Mouse (Mus musculus) lung, embryonic 15.5 days (tissue): ENCODE measurements at regions not wholly inside any gene's neighbourhood (a gene's known extent, or its start where the extent isn't known, plus 50 kb on each side); places are given as distances from the start of the nearest gene placed in this dataset.
A peak's percentile ranks its signal among the peaks of the same experiment; 100 is the strongest.
"Not testable (repeated sequence)": the region's sequence is repeated elsewhere in the genome, so short reads cannot be mapped to it uniquely, and the experiment has no call there.

ENCODE experiments used
- ATAC-seq: fragments of 200-750 bp; cut with Nextera tagmentation; 2 replicates; pipeline ENCODE4 v1.8.0; 2017; ENCODE audit warnings: moderate number of reproducible peaks, borderline replicate concordance; ENCODE audit not compliant: low FRiP score, low TSS enrichment; ENCODE audit errors: extremely low read depth
- H3K27ac ChIP-seq: fragments of 300-500 bp; sonication (generic); 2 replicates; pipeline ENCODE4 v1.5.1; 2015; ENCODE audit warnings: moderate library complexity, mild to moderate bottlenecking, inconsistent platforms
- H3K27me3 ChIP-seq: fragments of 300-500 bp; sonication (generic); 2 replicates; pipeline ENCODE4 v1.6.1; 2015; ENCODE audit warnings: inconsistent platforms
- H3K36me3 ChIP-seq: fragments of 300-500 bp; sonication (generic); 2 replicates; pipeline ENCODE4 v1.6.1; 2015; ENCODE audit warnings: inconsistent platforms
- H3K4me1 ChIP-seq: fragments of 300-500 bp; sonication (generic); 2 replicates; pipeline ENCODE4 v1.6.1; 2015; ENCODE audit warnings: inconsistent platforms
- H3K4me2 ChIP-seq: fragments of 300-500 bp; sonication (generic); 2 replicates; pipeline ENCODE4 v1.6.1; 2015; ENCODE audit warnings: inconsistent platforms, mild to moderate bottlenecking, moderate library complexity
- H3K4me3 ChIP-seq: fragments of 300-500 bp; sonication (generic); 2 replicates; pipeline ENCODE4 v1.5.1; 2015; ENCODE audit warnings: mild to moderate bottlenecking, inconsistent platforms
- H3K9ac ChIP-seq: fragments of 300-500 bp; sonication (generic); 2 replicates; pipeline ENCODE4 v1.6.1; 2015; ENCODE audit warnings: inconsistent platforms
- H3K9me3 ChIP-seq: fragments of 300-500 bp; sonication (generic); 2 replicates; pipeline ENCODE4 v1.6.1; 2016; ENCODE audit warnings: inconsistent platforms
- WGBS: fragments of 180-500 bp; shearing (Covaris S2); methylation state at CpG from one replicate; pipeline ENCODE4 v1.1.7; 2015; 5-methylcytosine and 5-hydroxymethylcytosine counted together

DNA sequence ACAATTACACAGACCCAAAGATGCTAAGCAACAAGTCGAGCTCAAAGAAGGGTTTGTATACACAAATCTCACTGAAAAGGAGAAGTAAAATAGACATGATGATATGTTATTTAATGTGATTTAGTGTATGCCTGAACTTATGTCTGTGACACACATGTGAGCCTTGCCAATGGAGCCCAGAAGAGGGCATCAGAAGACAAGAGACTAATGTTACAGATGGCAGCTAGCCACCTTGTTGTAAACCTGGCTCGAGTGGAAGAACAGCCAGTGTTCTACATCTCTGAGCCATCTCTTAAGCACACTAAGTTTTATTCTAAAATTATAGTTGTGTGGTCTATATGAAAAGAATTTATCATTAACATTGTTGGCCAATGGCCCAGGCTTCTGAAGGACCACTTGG is 943.7 kb upstream of the Prmt6 start:
- no peak overlapping the region for H3K27ac ChIP-seq
- H3K4me2 ChIP-seq = no peak overlapping the region
- no peaks in the 10 kb centered on the region for H3K27me3 ChIP-seq
- 52% methylated on average over 2 of the region's 2 CpGs for WGBS
- H3K9ac ChIP-seq = no peak overlapping the region
- H3K9me3 ChIP-seq = no peaks in the 10 kb centered on the region
- H3K36me3 ChIP-seq = no peaks in the 10 kb centered on the region
- no peaks in the 10 kb centered on the region for H3K4me1 ChIP-seq
- no peak overlapping the region for H3K4me3 ChIP-seq
- ATAC-seq = no peak

DNA sequence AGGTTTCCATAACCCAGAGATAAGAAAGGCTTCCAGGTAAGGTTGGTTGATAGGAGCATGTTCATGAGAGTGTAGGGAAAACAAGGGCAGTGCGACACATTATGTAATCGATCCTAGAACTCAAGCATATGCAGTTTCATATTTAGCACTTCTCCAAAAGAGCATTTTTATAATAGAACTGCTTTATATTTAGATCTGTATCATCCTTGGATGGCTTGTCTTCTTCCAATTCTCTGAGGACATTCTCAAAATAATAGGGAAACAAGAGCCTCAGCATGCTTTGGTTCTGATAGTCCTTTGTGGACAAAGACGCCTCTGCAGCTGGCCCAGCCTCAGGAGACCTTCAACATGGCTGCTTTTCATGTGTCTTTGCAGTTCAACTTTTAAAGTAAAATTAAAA is 915.9 kb upstream of the Prmt6 start:
- Histone ChIP-seq H3K36me3 (no peaks in the 10 kb centered on the region), H3K4me3 (no peak overlapping the region), H3K27ac (no peak overlapping the region), H3K4me1 (no peaks in the 10 kb centered on the region), H3K9me3 (no peaks in the 10 kb centered on the region), H3K27me3 (no peaks in the 10 kb centered on the region), H3K9ac (no peak overlapping the region), H3K4me2 (no peak overlapping the region)
- no peak for ATAC-seq
- WGBS = 88% methylated on average over 3 of the region's 3 CpGs

DNA sequence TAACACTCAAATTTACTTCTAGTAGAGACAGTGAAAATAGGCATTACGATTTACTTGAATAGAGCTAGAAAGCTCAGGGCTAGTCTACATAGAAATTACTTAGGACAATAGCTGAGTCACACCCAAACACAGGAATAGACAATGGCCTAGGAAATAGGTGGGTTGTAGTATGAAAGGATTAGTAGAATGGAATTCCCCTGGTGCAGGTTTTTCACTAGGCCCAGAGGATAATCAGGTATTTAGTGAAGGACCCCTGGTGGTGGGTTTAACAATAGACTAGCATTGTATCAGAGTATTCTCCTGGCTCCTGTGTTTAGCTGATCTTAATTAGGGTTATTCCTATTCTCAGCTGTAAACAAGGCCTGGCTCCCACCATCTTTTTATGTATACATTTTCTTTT is 890.4 kb upstream of the Prmt6 start:
- H3K4me1 ChIP-seq, H3K4me3 ChIP-seq, H3K9me3 ChIP-seq, H3K36me3 ChIP-seq, H3K27ac ChIP-seq, H3K9ac ChIP-seq, ATAC-seq, H3K4me2 ChIP-seq, H3K27me3 ChIP-seq: not testable (repeated sequence)
- 91% methylated on average over 1 of the region's 1 CpGs for WGBS

DNA sequence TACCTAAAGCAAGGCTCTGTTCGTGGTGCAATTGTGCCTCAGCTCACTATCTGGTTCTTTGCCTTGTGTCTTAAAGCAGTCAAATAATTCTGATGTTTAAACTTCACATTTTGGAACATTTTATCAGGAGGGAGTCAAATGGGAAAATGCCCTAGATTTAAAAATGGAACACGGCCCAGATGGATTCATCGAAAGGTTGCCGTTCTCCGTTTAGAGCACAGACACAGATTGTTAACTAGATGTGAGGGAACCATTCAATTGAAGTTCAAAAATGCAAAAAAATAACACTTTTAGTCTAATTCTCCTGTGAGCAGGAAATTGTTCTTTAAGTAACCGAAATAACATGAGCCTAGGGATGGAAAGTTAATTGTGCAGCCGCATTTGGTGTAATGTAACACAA is 858.2 kb upstream of the Prmt6 start:
- no peaks in the 10 kb centered on the region for H3K4me1 ChIP-seq
- H3K9me3 ChIP-seq = no peaks in the 10 kb centered on the region
- ATAC-seq = no peak
- H3K4me3 ChIP-seq = no peak overlapping the region
- no peaks in the 10 kb centered on the region for H3K36me3 ChIP-seq
- no peak overlapping the region for H3K4me2 ChIP-seq
- WGBS = 88% methylated on average over 7 of the region's 7 CpGs
- H3K9ac ChIP-seq = no peak overlapping the region
- H3K27me3 ChIP-seq = no peaks in the 10 kb centered on the region
- no peak overlapping the region for H3K27ac ChIP-seq

DNA sequence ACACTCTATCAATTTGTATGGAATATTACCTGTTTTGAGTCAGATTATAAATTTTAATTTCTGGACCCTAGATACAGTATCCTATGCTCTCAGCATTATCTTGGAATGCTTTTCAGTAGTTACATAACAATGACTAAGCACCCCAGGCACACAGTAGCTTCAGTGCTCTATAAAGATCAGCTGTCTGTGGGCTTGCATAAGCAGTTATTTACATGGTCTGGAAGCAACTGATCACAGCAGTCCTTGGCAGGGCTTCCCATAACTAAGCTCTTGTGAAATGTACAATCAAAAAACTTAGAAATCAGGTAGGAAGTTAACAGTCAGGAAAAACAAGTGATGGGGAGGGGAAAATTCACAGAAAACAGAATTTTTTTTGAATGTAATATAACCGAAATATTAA is 851.8 kb upstream of the Prmt6 start:
- no peak overlapping the region for H3K4me2 ChIP-seq
- H3K36me3 ChIP-seq = no peaks in the 10 kb centered on the region
- no peak overlapping the region for H3K27ac ChIP-seq
- H3K4me3 ChIP-seq = no peak overlapping the region
- WGBS = 67% methylated on average over 1 of the region's 1 CpGs
- no peak for ATAC-seq
- no peaks in the 10 kb centered on the region for H3K9me3 ChIP-seq
- H3K9ac ChIP-seq = no peak overlapping the region
- H3K4me1 ChIP-seq = no peaks in the 10 kb centered on the region
- H3K27me3 ChIP-seq = no peaks in the 10 kb centered on the region

DNA sequence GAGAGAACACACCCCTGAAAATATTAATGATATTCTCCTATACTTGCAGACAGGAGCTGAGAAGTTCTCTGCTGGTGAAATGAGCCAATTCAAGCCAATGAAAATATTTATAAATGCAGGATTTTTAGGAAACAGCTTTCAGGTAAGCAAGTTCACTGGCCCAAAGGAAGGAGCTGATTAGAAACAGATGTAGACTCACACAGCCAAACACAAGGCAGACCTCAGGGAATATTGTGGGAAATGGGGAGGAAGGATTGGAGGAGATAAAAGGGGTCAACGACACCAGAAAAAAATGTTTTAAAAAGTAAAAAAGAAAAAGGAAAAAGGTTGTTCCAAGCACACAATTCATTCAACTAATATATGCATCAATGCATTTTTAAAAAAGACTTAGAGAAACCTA is 823.5 kb upstream of the Prmt6 start:
- Histone ChIP-seq H3K27me3 (no peaks in the 10 kb centered on the region), H3K36me3 (no peaks in the 10 kb centered on the region), H3K4me2 (no peak overlapping the region), H3K9ac (no peak overlapping the region), H3K9me3 (no peaks in the 10 kb centered on the region), H3K4me1 (no peaks in the 10 kb centered on the region), H3K27ac (no peak overlapping the region), H3K4me3 (no peak overlapping the region)
- WGBS = 68% methylated on average over 1 of the region's 1 CpGs
- ATAC-seq = no peak

DNA sequence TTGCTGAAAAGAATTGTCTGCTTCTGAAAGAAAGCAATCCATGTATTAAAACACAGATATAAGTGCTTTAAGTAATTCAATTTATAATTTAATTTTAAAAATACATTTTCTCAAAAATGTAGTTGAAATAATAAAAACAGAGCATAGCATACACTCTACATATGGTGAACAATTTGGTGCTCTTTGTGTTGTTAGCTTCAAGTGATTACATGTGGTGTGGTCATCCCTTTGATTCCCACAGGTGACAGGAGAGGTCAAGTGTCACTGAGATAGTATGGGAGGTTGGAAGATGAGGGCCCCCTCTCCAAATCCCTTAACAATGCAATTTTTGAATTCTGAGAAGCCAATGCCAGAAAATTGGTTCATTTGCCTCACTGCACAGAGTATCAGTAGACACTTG is 819.5 kb upstream of the Prmt6 start:
- H3K4me2 ChIP-seq = no peak overlapping the region
- no peak overlapping the region for H3K27ac ChIP-seq
- H3K9me3 ChIP-seq = no peaks in the 10 kb centered on the region
- no peaks in the 10 kb centered on the region for H3K4me1 ChIP-seq
- no peak overlapping the region for H3K9ac ChIP-seq
- H3K36me3 ChIP-seq = no peaks in the 10 kb centered on the region
- ATAC-seq = no peak
- no peaks in the 10 kb centered on the region for H3K27me3 ChIP-seq
- H3K4me3 ChIP-seq = no peak overlapping the region

DNA sequence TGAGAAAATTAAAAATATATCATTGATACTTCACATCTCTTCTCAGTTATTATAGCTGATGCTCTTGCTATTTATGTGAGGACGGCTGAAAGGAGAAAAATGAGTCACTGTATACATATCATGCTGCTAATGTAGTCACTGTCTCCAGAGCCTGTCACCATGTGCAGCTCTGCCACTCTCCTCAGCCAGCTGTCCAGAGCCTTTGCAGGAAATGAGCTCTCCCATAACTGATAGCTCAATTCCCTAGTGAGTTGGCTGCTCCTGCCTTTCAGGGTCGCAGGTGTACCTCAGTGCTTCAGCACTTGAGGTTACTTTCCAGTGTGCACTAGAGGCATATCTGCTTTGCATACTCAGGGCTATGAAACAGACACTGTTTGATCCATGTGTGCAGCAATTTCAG is 819.0 kb upstream of the Prmt6 start:
- Histone ChIP-seq H3K27ac (no peak overlapping the region), H3K9me3 (no peaks in the 10 kb centered on the region), H3K4me3 (no peak overlapping the region), H3K36me3 (no peaks in the 10 kb centered on the region), H3K27me3 (no peaks in the 10 kb centered on the region), H3K4me2 (no peak overlapping the region), H3K4me1 (no peaks in the 10 kb centered on the region), H3K9ac (no peak overlapping the region)
- ATAC-seq = no peak
- 32% methylated on average over 2 of the region's 2 CpGs for WGBS

DNA sequence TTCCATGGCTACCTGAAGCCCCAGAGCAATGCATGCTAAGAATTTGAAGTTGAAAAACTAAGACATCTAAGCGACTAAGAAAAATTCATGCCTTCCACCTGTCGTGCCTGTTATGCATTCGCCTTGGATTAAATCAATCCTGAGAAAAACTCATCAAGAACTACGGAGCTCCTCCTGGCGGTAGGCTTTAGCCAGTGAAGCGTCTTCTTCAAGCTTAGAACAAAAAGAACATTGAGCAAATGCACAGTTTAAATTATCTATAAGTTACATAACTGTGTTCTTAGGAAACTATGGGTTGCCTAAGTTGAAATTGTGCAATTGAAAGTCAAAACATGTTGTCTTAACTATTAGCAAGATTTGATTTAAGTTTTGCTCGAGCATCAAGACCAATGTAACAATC is 818.4 kb upstream of the Prmt6 start:
- no peaks in the 10 kb centered on the region for H3K4me1 ChIP-seq
- H3K9ac ChIP-seq = no peak overlapping the region
- 17% methylated on average over 7 of the region's 7 CpGs for WGBS
- no peak overlapping the region for H3K27ac ChIP-seq
- H3K9me3 ChIP-seq = no peaks in the 10 kb centered on the region
- no peak overlapping the region for H3K4me3 ChIP-seq
- no peaks in the 10 kb centered on the region for H3K27me3 ChIP-seq
- no peak overlapping the region for H3K4me2 ChIP-seq
- no peak for ATAC-seq
- H3K36me3 ChIP-seq = no peaks in the 10 kb centered on the region

DNA sequence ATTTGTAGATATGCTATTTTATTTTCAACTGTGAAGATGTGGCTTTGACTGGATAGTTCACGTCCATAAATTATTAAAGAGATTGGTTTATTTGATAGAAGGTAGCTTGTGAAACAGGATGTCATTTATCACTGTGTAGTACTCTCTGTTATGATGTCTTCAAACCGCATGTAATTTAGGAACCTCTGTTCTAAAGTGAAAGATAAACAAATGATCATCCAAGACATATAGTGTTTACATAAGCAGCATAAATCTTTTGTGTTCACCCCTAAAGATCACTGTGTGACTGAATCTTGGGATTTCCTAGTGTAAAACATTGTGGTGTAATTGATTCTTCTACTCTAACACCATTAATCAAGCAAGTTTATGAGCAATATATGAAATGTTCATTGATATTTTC is 798.8 kb upstream of the Prmt6 start:
- WGBS = 20% methylated on average over 2 of the region's 2 CpGs
- Histone ChIP-seq H3K27me3 (no peaks in the 10 kb centered on the region), H3K4me2 (no peak overlapping the region), H3K27ac (no peak overlapping the region), H3K36me3 (no peaks in the 10 kb centered on the region), H3K4me3 (no peak overlapping the region), H3K9ac (no peak overlapping the region), H3K4me1 (no peaks in the 10 kb centered on the region), H3K9me3 (no peaks in the 10 kb centered on the region)
- peak; percentile 57; the same call in 1 of the 2 replicates for ATAC-seq
